Mouse (Mus musculus): ENCODE measurements at regions not wholly inside any gene's neighbourhood (a gene's known extent, or its start where the extent isn't known, plus 50 kb on each side); places are given as distances from the start of the nearest gene placed in this dataset.

GRCm38 (mm10) chr3:140150530-140150951, 945.0 kb downstream of the Stpg2 start:
- Histone ChIP-seq H3K36me3 (no peaks in the 10 kb centered on the region), H3K27me3 (replicated peaks) (no peaks in the 10 kb centered on the region), H3K27ac (no peak overlapping the region), H3K9ac (no peak overlapping the region), H3K9me3 (replicated peaks) (no peaks in the 10 kb centered on the region), H3K4me2 (no peak overlapping the region), H3K4me3 (no peak overlapping the region), H3K4me1 (no peaks in the 10 kb centered on the region)
- WGBS (ENCODE audit: insufficient replicate concordance), result 78% methylated on average over 7 of the region's 7 CpGs
- ATAC-seq, result no peak

GRCm38 (mm10) chr3:140179471-140179870, 974.0 kb downstream of the Stpg2 start:
- no peaks in the 10 kb centered on the region for H3K9me3 ChIP-seq (replicated peaks)

GRCm38 (mm10) chr3:140182690-140183089, 977.2 kb downstream of the Stpg2 start:
- H3K4me1 ChIP-seq, result no peaks in the 10 kb centered on the region
- H3K4me2 ChIP-seq, result no peak overlapping the region
- no peak overlapping the region for H3K4me3 ChIP-seq
- H3K9ac ChIP-seq, result no peak overlapping the region
- WGBS (ENCODE audit: insufficient replicate concordance), result 70% methylated on average over 4 of the region's 4 CpGs
- H3K27me3 ChIP-seq (replicated peaks), result no peaks in the 10 kb centered on the region
- no peaks in the 10 kb centered on the region for H3K9me3 ChIP-seq (replicated peaks)
- no peaks in the 10 kb centered on the region for H3K36me3 ChIP-seq
- no peak for ATAC-seq
- H3K27ac ChIP-seq, result no peak overlapping the region

More at GRCm38 (mm10) chr3:140179471-140179870, 974.0 kb downstream of the Stpg2 start:
- no peak overlapping the region for H3K27ac ChIP-seq
- H3K4me3 ChIP-seq, result no peak overlapping the region
- H3K27me3 ChIP-seq (replicated peaks), result no peaks in the 10 kb centered on the region
- ATAC-seq, result no peak
- no peak overlapping the region for H3K4me2 ChIP-seq
- no peak overlapping the region for H3K9ac ChIP-seq
- no peaks in the 10 kb centered on the region for H3K4me1 ChIP-seq
- H3K36me3 ChIP-seq, result no peaks in the 10 kb centered on the region
- 77% methylated on average over 2 of the region's 2 CpGs for WGBS (ENCODE audit: insufficient replicate concordance)

- 58% methylated on average over 4 of the region's 4 CpGs for WGBS (ENCODE audit: insufficient replicate concordance)
- no peaks in the 10 kb centered on the region for H3K36me3 ChIP-seq
- H3K4me1 ChIP-seq, result no peaks in the 10 kb centered on the region
- no peaks in the 10 kb centered on the region for H3K27me3 ChIP-seq (replicated peaks)
- no peak overlapping the region for H3K4me3 ChIP-seq
- no peak for ATAC-seq
- H3K9me3 ChIP-seq (replicated peaks), result no peaks in the 10 kb centered on the region
- no peak overlapping the region for H3K4me2 ChIP-seq
- H3K27ac ChIP-seq, result no peak overlapping the region
- H3K9ac ChIP-seq, result no peak overlapping the region
These were observed 979.5 kb downstream of the Stpg2 start for GRCm38 (mm10) chr3:140184899-140185525.

GRCm38 (mm10) chr3:140205914-140206313, 1000.4 kb downstream of the Stpg2 start:
- Histone ChIP-seq H3K4me2 (no peak overlapping the region), H3K9me3 (replicated peaks) (no peaks in the 10 kb centered on the region), H3K27me3 (replicated peaks) (no peaks in the 10 kb centered on the region), H3K27ac (no peak overlapping the region), H3K4me1 (no peaks in the 10 kb centered on the region), H3K9ac (no peak overlapping the region), H3K36me3 (no peaks in the 10 kb centered on the region), H3K4me3 (no peak overlapping the region)
- ATAC-seq, result no peak

- H3K4me2 ChIP-seq, result no peak overlapping the region
- ATAC-seq, result no peak
- no peak overlapping the region for H3K27ac ChIP-seq
- H3K4me1 ChIP-seq, result no peaks in the 10 kb centered on the region
- H3K4me3 ChIP-seq, result no peak overlapping the region
- H3K9me3 ChIP-seq (replicated peaks), result no peaks in the 10 kb centered on the region
- no peaks in the 10 kb centered on the region for H3K27me3 ChIP-seq (replicated peaks)
- H3K36me3 ChIP-seq, result no peaks in the 10 kb centered on the region
- WGBS (ENCODE audit: insufficient replicate concordance), result 57% methylated on average over 3 of the region's 3 CpGs
- no peak overlapping the region for H3K9ac ChIP-seq
These were observed 990.7 kb downstream of the Pdha2 start for GRCm38 (mm10) chr3:140221478-140221877.

- Histone ChIP-seq H3K36me3 (no peaks in the 10 kb centered on the region), H3K4me3 (no peak overlapping the region)
- no peak for ATAC-seq
These were observed 981.4 kb downstream of the Pdha2 start for GRCm38 (mm10) chr3:140230712-140231111.

GRCm38 (mm10) chr3:140233144-140233543, 979.0 kb downstream of the Pdha2 start:
- Histone ChIP-seq H3K4me3 (no peak overlapping the region), H3K4me2 (no peak overlapping the region), H3K9ac (no peak overlapping the region), H3K9me3 (replicated peaks) (no peaks in the 10 kb centered on the region), H3K36me3 (no peaks in the 10 kb centered on the region), H3K27me3 (replicated peaks) (no peaks in the 10 kb centered on the region), H3K4me1 (no peaks in the 10 kb centered on the region), H3K27ac (no peak overlapping the region)
- no peak for ATAC-seq
- 59% methylated on average over 4 of the region's 4 CpGs for WGBS (ENCODE audit: insufficient replicate concordance)

More at GRCm38 (mm10) chr3:140230712-140231111, 981.4 kb downstream of the Pdha2 start:
- H3K4me2 ChIP-seq, result no peak overlapping the region
- 30% methylated on average over 2 of the region's 2 CpGs for WGBS (ENCODE audit: insufficient replicate concordance)
- no peaks in the 10 kb centered on the region for H3K27me3 ChIP-seq (replicated peaks)
- no peak overlapping the region for H3K27ac ChIP-seq
- H3K9me3 ChIP-seq (replicated peaks), result no peaks in the 10 kb centered on the region
- H3K4me1 ChIP-seq, result no peaks in the 10 kb centered on the region
- no peak overlapping the region for H3K9ac ChIP-seq

- Histone ChIP-seq H3K9me3 (replicated peaks) (no peaks in the 10 kb centered on the region), H3K4me2 (no peak overlapping the region), H3K4me1 (no peaks in the 10 kb centered on the region), H3K27me3 (replicated peaks) (no peaks in the 10 kb centered on the region), H3K27ac (no peak overlapping the region), H3K36me3 (no peaks in the 10 kb centered on the region), H3K9ac (no peak overlapping the region), H3K4me3 (no peak overlapping the region)
- no peak for ATAC-seq
- 52% methylated on average over 2 of the region's 2 CpGs for WGBS (ENCODE audit: insufficient replicate concordance)
These were observed 978.3 kb downstream of the Pdha2 start for GRCm38 (mm10) chr3:140233809-140234208.

GRCm38 (mm10) chr3:140239276-140239675, 972.9 kb downstream of the Pdha2 start:
- H3K4me2 ChIP-seq, result no peak overlapping the region
- H3K9ac ChIP-seq, result no peak overlapping the region
- H3K27ac ChIP-seq, result no peak overlapping the region
- H3K4me3 ChIP-seq, result no peak overlapping the region
- no peaks in the 10 kb centered on the region for H3K36me3 ChIP-seq
- no peak for ATAC-seq
- 48% methylated on average over 1 of the region's 1 CpGs for WGBS (ENCODE audit: insufficient replicate concordance)
- no peaks in the 10 kb centered on the region for H3K4me1 ChIP-seq
- H3K27me3 ChIP-seq (replicated peaks), result no peaks in the 10 kb centered on the region
- H3K9me3 ChIP-seq (replicated peaks), result no peaks in the 10 kb centered on the region

Small RNA genes lying in the stretch of these regions (microRNA-seq; reads per million reads assigned to microRNA genes)
- gene Mir7j, result 69.2 reads per million, percentile 45 among the genes with 10 or more reads in this experiment

All from liver, embryonic 12.5 days (tissue).